Comparison of ENCODE assay signal across 20 mouse cellular contexts in genomic region chr17:69598461-69598860, GRCm38 (mm10).
"Had no signal": no experiment of that assay in that cellular context is flagged by ENCODE, and none has a peak within 500 bp of the region (broad histone marks: within the 10 kb centered on the region; RNA-seq: fewer than 3 reads in every experiment).

No protein-coding gene starts in this region.

- DNase-seq: kidney, adult 2 months; kidney, postnatal 25 days; left cerebral cortex, postnatal 4 days; liver, postnatal 0 days; lung, embryonic 14.5 days; midbrain, embryonic 14.5 days; retina, postnatal 1 day; right cerebral cortex, postnatal 25 days; spleen, adult 18-20 months; thymus, postnatal 25 days had no signal

- ATAC-seq: intestine, postnatal 0 days; liver, postnatal 0 days; lung, postnatal 0 days had no signal

- H3K36me3 ChIP-seq: limb, embryonic 12.5 days; limb, embryonic 15.5 days; neural tube, embryonic 12.5 days; stomach, embryonic 15.5 days had no signal

- H3K9ac ChIP-seq: limb, embryonic 12.5 days; limb, embryonic 15.5 days; liver, embryonic 14.5 days; liver, postnatal 0 days; lung, embryonic 14.5 days; neural tube, embryonic 12.5 days; stomach, embryonic 15.5 days had no signal

- H3K4me2 ChIP-seq: limb, embryonic 12.5 days; limb, embryonic 15.5 days; liver, embryonic 11.5 days; lung, embryonic 14.5 days; midbrain, embryonic 11.5 days; neural tube, embryonic 12.5 days; stomach, embryonic 15.5 days had no signal

- H3K27me3 ChIP-seq: limb, embryonic 12.5 days; limb, embryonic 15.5 days; neural tube, embryonic 12.5 days; stomach, embryonic 15.5 days had no signal

- H3K4me1 ChIP-seq: limb, embryonic 12.5 days; limb, embryonic 15.5 days; neural tube, embryonic 12.5 days; stomach, embryonic 15.5 days had no signal

- H3K4me3 ChIP-seq: limb, embryonic 12.5 days; limb, embryonic 15.5 days; neural tube, embryonic 12.5 days; stomach, embryonic 15.5 days had no signal

- H3K27ac ChIP-seq: kidney, postnatal 0 days; limb, embryonic 12.5 days; limb, embryonic 15.5 days; liver, embryonic 14.5 days; neural tube, embryonic 12.5 days; stomach, embryonic 15.5 days had no signal

- H3K9me3 ChIP-seq: limb, embryonic 12.5 days; limb, embryonic 15.5 days; neural tube, embryonic 12.5 days; stomach, embryonic 15.5 days had no signal
